Mouse (Mus musculus) urinary bladder, adult 2 months (tissue): Measurements from ENCODE around the gene Depdc1b. TPM values are rescaled to one million over a fixed set of nuclear protein-coding genes. Genes with fewer than 3 reads are reported as not detected.

ENCODE experiments used
- DNase-seq: peaks from one replicate; pipeline ENCODE4 v3.0.0; 2022; ENCODE audit warnings: low spot score
- polyA plus RNA-seq: library from polyadenylated mRNA; depleted of rRNA; stranded (reverse); fragments of >200 nt; gene quantifications from 2 replicates; pipeline ENCODE4 v1.2.3, GENCODE M21; 2012; rRNA removed

The Depdc1b gene
- 0.37 and 0.56 TPM in 2 replicates for polyA plus RNA-seq

- DNase-seq = peak; percentile 87
Measured at GRCm38 (mm10) chr13:108315702-108316486, at the start of gene Depdc1b. TSS of gene Depdc1b (plus strand) at chr13:108316332.

DNA sequence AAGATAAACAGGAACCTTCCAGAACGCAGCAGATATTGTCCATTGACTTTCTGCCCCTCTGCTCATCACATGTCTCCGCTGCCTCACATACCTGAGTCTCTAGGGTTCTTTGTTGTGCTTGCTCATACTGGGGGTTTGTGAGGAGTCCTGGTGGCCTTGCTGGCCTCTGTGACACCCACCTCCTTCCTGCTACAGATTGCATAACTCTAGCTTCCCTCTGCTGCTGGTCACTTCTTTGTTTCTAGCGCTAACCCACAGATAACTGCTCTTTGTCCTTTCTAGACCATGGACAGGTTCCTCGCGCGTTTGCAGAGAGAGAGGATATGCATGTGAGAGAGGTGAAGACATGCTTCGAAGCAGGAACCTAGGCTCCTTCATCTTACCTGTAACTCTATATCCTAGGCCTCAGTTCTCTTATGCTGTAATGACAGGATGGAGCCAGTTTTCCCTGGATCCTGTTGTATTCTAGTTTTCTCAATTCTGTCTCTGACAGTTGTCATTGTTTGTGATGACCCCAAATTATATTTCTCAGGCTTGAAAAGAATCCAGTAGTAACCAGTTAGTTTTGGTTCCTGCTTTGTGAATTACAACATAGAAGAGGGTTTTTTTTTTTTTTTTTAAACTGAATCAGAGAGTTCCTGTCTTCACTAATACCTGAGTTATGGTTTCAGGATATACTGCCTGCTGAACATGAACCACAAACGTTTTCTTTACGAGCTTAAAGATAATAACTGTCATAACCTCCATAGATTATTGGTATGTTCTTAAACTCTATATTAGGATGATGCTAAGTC, 48.1 kb upstream of the Depdc1b start:
- DNase-seq = no peak

DNA sequence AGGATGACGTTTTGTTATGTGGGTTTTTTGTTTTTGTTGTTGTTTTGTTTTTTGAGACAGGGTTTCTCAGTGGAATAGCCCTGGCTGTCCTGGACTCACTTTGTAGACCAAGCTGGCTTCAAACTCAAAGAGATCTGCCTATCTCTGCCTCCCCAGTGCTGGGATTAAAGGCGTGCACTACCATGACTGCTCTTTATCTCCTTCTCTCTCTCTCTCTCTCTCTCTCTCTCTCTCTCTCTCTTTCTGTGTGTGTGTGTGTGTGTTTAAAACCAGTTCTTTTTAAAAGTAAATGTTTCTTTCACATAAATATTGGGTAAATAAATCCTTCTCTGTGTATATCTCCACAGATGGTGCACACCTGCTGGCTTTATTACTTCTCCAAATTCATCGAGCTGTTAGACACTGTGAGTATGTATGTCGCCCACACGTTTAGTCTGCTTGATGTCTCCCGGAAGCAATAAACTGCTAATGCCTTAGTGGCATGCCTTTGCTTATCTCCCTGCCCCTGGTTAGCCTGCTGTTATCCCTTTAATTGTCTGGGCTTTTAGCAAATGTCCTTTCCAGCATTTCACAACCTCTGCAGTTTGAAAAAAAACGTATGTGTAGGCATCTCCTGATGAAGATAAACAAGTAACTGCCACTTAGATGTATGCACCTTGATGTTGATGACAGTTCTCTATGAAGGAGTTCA, 44.5 kb upstream of the Depdc1b start:
- DNase-seq = no peak

DNA sequence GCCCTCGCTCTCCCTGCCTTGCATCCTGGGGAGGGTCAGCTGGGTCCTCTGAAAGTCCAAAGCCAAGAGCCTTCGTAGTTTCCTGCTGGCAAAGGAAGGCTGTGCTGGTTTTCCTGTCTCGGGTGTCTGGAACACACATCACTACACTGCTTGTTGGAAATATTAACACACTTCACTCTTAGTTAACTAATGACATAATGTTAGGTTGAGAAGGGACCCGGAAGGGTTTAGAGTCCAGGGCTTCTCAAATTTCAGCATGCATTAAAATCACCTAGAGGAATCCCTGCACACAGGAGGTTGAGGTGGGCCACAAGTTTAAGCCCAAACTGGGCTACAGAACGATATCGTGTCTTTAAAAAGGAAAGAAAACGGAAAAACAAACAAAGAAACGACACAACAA, 43.8 kb upstream of the Depdc1b start:
- no peak for DNase-seq

DNA sequence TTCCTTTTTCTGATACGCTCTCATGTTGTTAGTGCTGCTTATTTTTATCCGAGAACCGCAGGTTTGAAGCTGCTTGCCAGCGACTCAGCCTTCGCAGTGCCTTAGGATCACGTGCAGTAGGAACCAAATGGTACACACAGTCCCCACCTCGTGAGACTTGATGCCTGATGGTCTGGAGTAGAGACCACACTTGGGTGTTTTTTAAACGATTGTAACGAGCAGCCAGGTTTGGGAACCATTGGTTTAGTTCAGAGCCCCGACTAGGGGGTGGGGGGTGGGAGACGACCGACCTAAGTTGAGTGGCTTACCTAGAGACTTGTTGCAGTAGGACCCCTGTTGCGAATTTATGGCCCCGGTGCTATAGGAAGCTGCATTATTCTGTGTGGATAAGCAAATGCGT, 43.1 kb upstream of the Depdc1b start:
- DNase-seq = no peak

- DNase-seq = no peak
Measured at GRCm38 (mm10) chr13:108273456-108273855, 42.7 kb upstream of the Depdc1b start.

GRCm38 (mm10) chr13:108276561-108276960, 39.6 kb upstream of the Depdc1b start:
- no peak for DNase-seq

- DNase-seq = no peak
Measured at GRCm38 (mm10) chr13:108277320-108277719, 38.8 kb upstream of the Depdc1b start.

DNA sequence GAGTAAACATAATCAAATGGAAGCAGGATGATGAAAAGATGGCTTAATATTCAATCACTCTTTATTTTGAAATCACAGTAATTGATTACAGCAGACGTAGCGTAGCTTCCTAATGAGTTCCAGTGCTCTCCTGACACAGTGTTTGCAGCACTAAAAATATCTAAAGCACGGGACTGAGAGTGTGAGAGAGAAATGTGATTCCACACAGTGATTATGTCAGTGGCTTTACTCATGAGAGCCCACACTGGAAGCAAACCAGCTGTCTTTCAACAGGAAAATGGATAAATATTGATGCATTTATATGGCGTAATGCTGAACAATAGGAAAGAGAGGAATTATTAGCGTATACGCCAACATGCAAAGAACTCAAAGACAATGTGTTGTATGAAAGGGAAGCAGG, 37.5 kb upstream of the Depdc1b start:
- DNase-seq = no peak

DNA sequence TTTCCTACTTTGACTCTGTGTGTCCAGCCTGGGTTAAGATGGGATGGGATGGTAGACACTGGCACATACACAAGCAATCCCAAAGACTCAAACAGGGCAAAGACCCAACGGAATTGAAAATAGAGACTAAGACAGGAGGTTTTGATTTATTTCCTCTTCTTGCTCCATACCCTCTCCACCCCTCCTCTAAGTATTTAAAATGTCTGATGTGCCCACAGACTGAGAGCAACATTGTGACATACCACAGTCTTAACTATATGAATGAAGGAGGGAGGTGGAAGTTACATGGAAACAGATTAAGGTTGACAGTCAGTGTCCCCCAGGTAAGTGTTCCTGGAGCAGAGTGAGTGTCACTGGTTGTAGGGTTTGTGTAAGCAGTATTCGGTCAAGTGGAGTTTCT, 31.8 kb upstream of the Depdc1b start:
- no peak for DNase-seq

GRCm38 (mm10) chr13:108287953-108288352, 28.2 kb upstream of the Depdc1b start:
- no peak for DNase-seq

DNA sequence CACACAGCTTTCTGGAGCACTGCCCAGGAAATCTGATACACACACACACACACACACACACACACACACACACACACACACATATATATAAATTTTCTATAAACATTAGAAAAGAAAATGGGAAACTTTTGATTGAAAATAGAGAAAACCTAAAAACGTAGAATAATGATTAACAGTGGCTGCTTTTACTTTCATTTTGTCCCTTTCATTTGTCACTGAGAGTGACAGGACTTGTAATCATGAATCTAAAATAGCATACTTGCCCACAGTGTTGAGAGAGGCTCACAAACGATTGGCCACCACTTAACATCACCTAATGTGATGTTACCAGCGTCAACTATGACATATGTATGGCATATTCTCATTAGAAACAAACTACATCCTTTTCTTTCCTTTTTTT, 26.7 kb upstream of the Depdc1b start:
- DNase-seq = no peak

GRCm38 (mm10) chr13:108290314-108290713, 25.8 kb upstream of the Depdc1b start:
- DNase-seq = no peak

DNA sequence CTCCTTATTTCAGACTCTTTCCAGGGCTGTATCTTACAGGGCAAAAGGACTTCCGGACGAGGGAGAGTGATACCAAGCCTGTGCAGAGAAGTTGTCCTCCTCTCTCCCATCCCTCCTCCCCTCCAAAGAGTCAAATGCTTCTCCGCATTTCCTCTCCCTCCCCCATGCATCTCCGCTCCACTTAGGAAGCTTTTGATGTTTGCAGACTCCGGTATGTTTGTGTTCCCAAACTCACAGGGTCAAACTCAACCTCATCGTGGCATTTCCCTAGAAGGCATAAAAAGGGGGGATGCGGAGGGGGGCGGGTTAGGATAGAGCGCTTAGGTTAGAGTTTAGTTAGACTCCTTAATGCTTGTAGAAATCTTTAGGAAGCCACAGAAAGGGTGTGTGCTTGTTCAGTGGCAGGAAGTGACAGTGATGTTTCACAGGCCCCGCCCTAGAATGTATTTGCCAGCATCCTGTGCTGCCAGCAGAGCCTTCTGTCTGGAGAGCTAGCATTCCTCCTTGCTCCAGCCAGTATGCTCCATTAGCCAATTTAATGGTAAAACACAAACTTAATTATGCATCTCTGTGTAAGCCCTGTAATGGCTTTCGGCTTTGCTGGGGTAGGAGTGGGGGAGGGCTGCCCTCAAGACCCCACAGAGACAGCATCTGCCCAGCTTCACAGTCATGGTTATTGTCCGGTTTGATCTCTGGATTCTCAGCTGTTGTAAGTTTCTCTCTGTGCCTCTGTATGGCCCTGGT, 18.6 kb upstream of the Depdc1b start:
- no peak for DNase-seq

DNA sequence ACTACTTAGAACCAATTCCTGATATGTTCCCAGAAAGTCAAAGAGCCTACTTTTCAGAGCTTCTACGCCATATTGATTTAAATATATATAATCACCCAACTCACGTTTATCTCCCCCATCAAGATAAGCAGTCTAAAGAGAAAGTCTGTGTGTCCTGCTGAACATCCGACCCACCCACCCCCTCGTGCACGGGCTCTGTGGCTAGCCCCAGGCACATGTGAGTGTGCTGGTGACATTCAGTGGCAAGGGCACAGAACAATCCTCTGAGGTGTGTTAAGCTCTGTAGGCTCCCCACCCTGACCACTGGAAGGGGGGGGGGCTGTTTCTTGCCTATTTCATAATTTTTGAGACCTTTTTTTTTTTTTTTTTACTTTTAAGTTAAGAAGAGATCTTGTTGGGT, 17.9 kb upstream of the Depdc1b start:
- DNase-seq = no peak

DNA sequence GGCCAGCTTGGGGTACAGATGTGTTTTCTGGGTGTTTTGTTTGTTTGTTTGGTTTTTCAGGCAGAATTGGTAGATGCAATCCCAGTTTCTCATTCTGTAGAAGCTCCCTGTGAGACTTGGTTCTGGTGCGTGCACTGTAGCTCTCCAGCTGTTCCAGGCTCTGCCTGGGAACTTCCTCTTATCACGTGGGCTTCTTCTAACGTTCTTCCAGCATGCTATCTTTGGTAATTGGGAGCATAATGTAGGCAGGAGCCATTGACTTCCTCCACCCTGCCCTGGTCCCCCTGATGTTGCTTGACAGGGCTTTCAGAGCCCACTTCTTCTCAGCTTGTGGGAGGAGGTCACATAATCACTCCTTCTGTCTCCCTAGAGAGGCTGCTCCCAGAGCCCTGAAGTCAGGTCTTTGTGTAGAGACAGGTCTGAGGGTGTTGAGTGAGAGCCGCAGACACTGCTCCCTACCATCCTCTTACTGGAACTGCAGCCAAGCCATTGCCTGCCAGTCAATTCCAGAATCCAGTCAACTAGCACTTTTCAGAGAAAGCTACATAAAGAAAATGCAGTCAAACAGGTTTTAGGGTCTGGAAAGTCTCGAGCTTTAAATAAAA, 15.7 kb upstream of the Depdc1b start:
- no peak for DNase-seq

GRCm38 (mm10) chr13:108301411-108301810, 14.7 kb upstream of the Depdc1b start:
- no peak for DNase-seq

- no peak for DNase-seq
Measured at GRCm38 (mm10) chr13:108302957-108303675, 13.0 kb upstream of the Depdc1b start.

GRCm38 (mm10) chr13:108303841-108304240, 12.3 kb upstream of the Depdc1b start:
- no peak for DNase-seq

- DNase-seq = no peak
Measured at GRCm38 (mm10) chr13:108304680-108305079, 11.5 kb upstream of the Depdc1b start.

DNA sequence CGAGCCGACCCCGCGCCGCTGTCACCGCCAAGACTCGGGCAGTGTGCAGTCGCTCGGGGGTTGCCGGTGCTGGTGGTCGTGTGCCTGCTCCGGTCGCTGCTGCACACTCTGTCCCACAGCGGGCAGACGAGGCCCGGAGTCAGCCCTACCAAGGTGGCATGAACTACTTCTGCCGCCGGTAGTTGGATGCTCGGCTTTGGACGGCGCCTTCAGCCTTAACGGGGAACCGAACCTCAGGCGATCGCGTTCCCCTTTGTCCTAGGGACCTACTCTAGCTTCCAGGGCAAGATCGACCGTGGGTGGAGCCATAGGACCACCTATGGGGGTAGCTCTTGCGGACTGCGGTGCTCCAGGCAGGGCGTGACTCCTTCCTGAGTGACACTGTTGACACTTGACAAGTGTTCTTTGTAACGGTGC, 363 bp downstream of the Depdc1b start:
- DNase-seq = no peak
